Mouse (Mus musculus) CH12.LX (cell line): Measurements from ENCODE around the gene Lrch1. TPM values are rescaled to one million over a fixed set of nuclear protein-coding genes. Genes with fewer than 3 reads are reported as not detected.

Experiments
- DNase-seq: peaks from one replicate; pipeline ENCODE4 v3.0.0-alpha.2; 2013; ENCODE audit errors: extremely low read depth
- H3K27ac ChIP-seq: 2 replicates; pipeline ENCODE4 v1.5.1; 2012; ENCODE audit warnings: low read depth, mild to moderate bottlenecking, control low read depth, moderate library complexity; ENCODE audit not compliant: insufficient read depth
- H3K27me3 ChIP-seq: replicated peaks from 2 replicates; pipeline ENCODE3; 2012; ENCODE audit warnings: inconsistent platforms
- H3K36me3 ChIP-seq, 2 experiments: replicated peaks in 1 of 2; 2 replicates each; pipeline versions ENCODE3 to v1.6.1; 2012; ENCODE audit warnings: inconsistent platforms in 1 of 2, low read length in 1 of 2, mild to moderate bottlenecking in 1 of 2, mixed read lengths in 1 of 2, moderate library complexity in 1 of 2; ENCODE audit not compliant: control insufficient read depth in 1 of 2, insufficient read depth in 1 of 2
- H3K4me1 ChIP-seq, 2 experiments: 2 replicates each; pipeline ENCODE4 v1.6.1; 2012; ENCODE audit warnings: inconsistent platforms in 1 of 2, moderate library complexity in 1 of 2; ENCODE audit not compliant: insufficient read depth in 2 of 2, control insufficient read depth in 1 of 2
- H3K4me2 ChIP-seq: 2 replicates; pipeline ENCODE4 v1.6.1; 2012; ENCODE audit warnings: low read depth, mild to moderate bottlenecking, control low read depth; ENCODE audit not compliant: poor library complexity, insufficient read depth, severe bottlenecking
- H3K4me3 ChIP-seq, 3 experiments: fragments of 150-350 bp in 1 of 3; sonication (generic) in 1 of 3; replicated peaks in 1 of 3; 2 replicates each; pipeline versions ENCODE3 to v1.5.1; 2011 to 2012; ENCODE audit warnings: low read depth in 2 of 3, low read length in 2 of 3, mild to moderate bottlenecking in 2 of 3, moderate library complexity in 2 of 3, control low read depth in 1 of 3, improper control_type of control experiment in 1 of 3, inconsistent platforms in 1 of 3, mixed read lengths in 1 of 3; ENCODE audit not compliant: poor library complexity in 1 of 3
- H3K79me2 ChIP-seq: replicated peaks from 2 replicates; pipeline ENCODE4 v1.6.1; 2012; ENCODE audit warnings: mild to moderate bottlenecking, moderate library complexity; ENCODE audit not compliant: control insufficient read depth, poor library complexity, insufficient read depth, severe bottlenecking; ENCODE audit errors: extremely low read depth
- H3K9ac ChIP-seq: 2 replicates; pipeline ENCODE4 v1.6.1; 2012; ENCODE audit warnings: low read depth, mild to moderate bottlenecking, control low read depth, moderate library complexity; ENCODE audit not compliant: insufficient read depth
- H3K9me3 ChIP-seq: replicated peaks from 2 replicates; pipeline ENCODE3; 2012; ENCODE audit warnings: low read length, inconsistent platforms, mixed read lengths
- CHD2 ChIP-seq: IDR thresholded peaks from 2 replicates; pipeline ENCODE4 v1.6.1; 2011; ENCODE audit warnings: low read length, improper control_type of control experiment
- E2F4 ChIP-seq: IDR thresholded peaks from 2 replicates; pipeline ENCODE4 v1.6.1; 2011; ENCODE audit warnings: low read depth, low read length, improper control_type of control experiment; ENCODE audit not compliant: insufficient replicate concordance
- ELF1 ChIP-seq: IDR thresholded peaks from 2 replicates; pipeline ENCODE4 v1.6.1; 2014; ENCODE audit warnings: low read depth, mild to moderate bottlenecking, inconsistent platforms, low read length, improper control_type of control experiment
- EP300 ChIP-seq: IDR thresholded peaks from 2 replicates; pipeline ENCODE4 v1.6.1; 2011; ENCODE audit warnings: low read length, improper control_type of control experiment
- ETS1 ChIP-seq: conservative IDR thresholded peaks from 2 replicates; pipeline ENCODE4 v1.6.1; 2012; ENCODE audit warnings: low read depth, mild to moderate bottlenecking, inconsistent platforms, low read length, improper control_type of control experiment, moderate library complexity
- IRF4 ChIP-seq: IDR thresholded peaks from 2 replicates; pipeline ENCODE4 v1.6.1; 2014; ENCODE audit warnings: low read depth, mild to moderate bottlenecking, inconsistent platforms, low read length, improper control_type of control experiment
- JUN ChIP-seq: IDR thresholded peaks from 2 replicates; pipeline ENCODE4 v1.6.1; 2011; ENCODE audit warnings: low read depth, mild to moderate bottlenecking, low read length, improper control_type of control experiment, moderate library complexity; ENCODE audit not compliant: insufficient read depth
- JUND ChIP-seq: conservative IDR thresholded peaks from 2 replicates; pipeline ENCODE4 v1.6.1; 2011; ENCODE audit warnings: low read depth, low read length, improper control_type of control experiment
- MAX ChIP-seq: IDR thresholded peaks from 2 replicates; pipeline ENCODE4 v1.6.1; 2011; ENCODE audit warnings: low read length, improper control_type of control experiment
- MAZ ChIP-seq: IDR thresholded peaks from 2 replicates; pipeline ENCODE4 v1.6.1; 2012; ENCODE audit warnings: low read depth, mild to moderate bottlenecking, inconsistent platforms, low read length, improper control_type of control experiment, moderate library complexity
- MXI1 ChIP-seq: IDR thresholded peaks from 2 replicates; pipeline ENCODE4 v1.6.1; 2011; ENCODE audit warnings: mild to moderate bottlenecking, low read depth, low read length, improper control_type of control experiment
- NRF1 ChIP-seq: IDR thresholded peaks from 2 replicates; pipeline ENCODE4 v1.6.1; 2014; ENCODE audit warnings: low read depth, mild to moderate bottlenecking, inconsistent platforms, low read length, improper control_type of control experiment, moderate library complexity
- POLR2AphosphoS2 ChIP-seq: IDR thresholded peaks from 2 replicates; pipeline ENCODE4 v1.6.1; 2011; ENCODE audit warnings: low read depth, low read length, improper control_type of control experiment
- RAD21 ChIP-seq: IDR thresholded peaks from 2 replicates; pipeline ENCODE4 v1.6.1; 2011; ENCODE audit warnings: low read depth, mild to moderate bottlenecking, low read length, improper control_type of control experiment, moderate library complexity
- SIN3A ChIP-seq: IDR thresholded peaks from 2 replicates; pipeline ENCODE4 v1.6.1; 2012; ENCODE audit warnings: low read length, improper control_type of control experiment, inconsistent platforms
- TBP ChIP-seq: conservative IDR thresholded peaks from 2 replicates; pipeline ENCODE4 v1.6.1; 2011; ENCODE audit warnings: low read depth, low read length, improper control_type of control experiment
- USF2 ChIP-seq: conservative IDR thresholded peaks from 2 replicates; pipeline ENCODE4 v1.6.1; 2011; ENCODE audit warnings: low read depth, low read length, improper control_type of control experiment
- ZKSCAN1 ChIP-seq: IDR thresholded peaks from 2 replicates; pipeline ENCODE4 v1.6.1; 2012; ENCODE audit warnings: low read depth, inconsistent platforms, low read length, improper control_type of control experiment, borderline replicate concordance
- ZMIZ1 ChIP-seq: IDR thresholded peaks from 2 replicates; pipeline ENCODE4 v1.6.1; 2012; ENCODE audit warnings: low read depth, mild to moderate bottlenecking, inconsistent platforms, low read length, improper control_type of control experiment
- ZNF384 ChIP-seq: IDR thresholded peaks from 2 replicates; pipeline ENCODE4 v1.6.1; 2012; ENCODE audit warnings: low read depth, low read length, improper control_type of control experiment, inconsistent platforms
- dilution Hi-C: fragments of 300-500 bp; cut with MboI; formaldehyde crosslinking; loops from 2 replicates; pipeline ENCODE4 v1.14.3; 2020; ENCODE audit warnings: low sequenced_read_pairs; ENCODE audit not compliant: extremely low pct_unique_long_range_greater_than_20kb, extremely low pct_ligation_motif_present
- in situ Hi-C: fragments of 300-500 bp; cut with MboI; formaldehyde crosslinking; loops from 3 replicates; pipeline ENCODE4 v1.14.3; 2019; ENCODE audit warnings: low sequenced_read_pairs, low pct_ligation_motif_present, low pct_unique_long_range_greater_than_20kb, mixed read lengths
- polyA plus RNA-seq: library from polyadenylated mRNA; unstranded; fragments of >175 nt; gene quantifications from 2 replicates; pipeline ENCODE4 v1.2.1, GENCODE M21; 2012; ENCODE audit warnings: low read depth; ENCODE audit not compliant: insufficient read length
- total RNA-seq, 2 experiments: library from RNA; depleted of rRNA; stranded (reverse); fragments of 300-350 nt in 1 of 2; fragments of >200 nt in 1 of 2; gene quantifications; 2 replicates each; pipeline ENCODE4 v1.2.3; 2012 to 2014

Gene Lrch1
- total and polyA plus RNA-seq, 3 experiments, result 10.3 to 23.3 (median 12.8) TPM

GRCm38 (mm10) chr14:74915025-74915424 is 32.7 kb downstream of the Lrch1 start:
- no peak overlapping the region for H3K9ac ChIP-seq
- no peak for TF ChIP-seq SIN3A
- TF ChIP-seq, all 38 proteins: peak for 0
- in situ Hi-C loops, result no loop called here
- Histone ChIP-seq H3K4me2 (no peak overlapping the region), H3K36me3 (peaks cover 0 to 18% of the 10 kb centered on the region in 2 experiments), H3K79me2 (peaks cover 13% of the 10 kb centered on the region), H3K27me3 (no peaks in the 10 kb centered on the region), H3K4me1 (peaks cover 26 to 93% of the 10 kb centered on the region in 2 experiments), H3K9me3 (no peaks in the 10 kb centered on the region), H3K4me3 (no peak overlapping the region), H3K27ac (no peak overlapping the region)
- dilution Hi-C loops, result no loop called here
- DNase-seq, result no peak

- DNase-seq, result no peak
- peaks cover 8% of the 10 kb centered on the region for H3K79me2 ChIP-seq
- no peaks in the 10 kb centered on the region for H3K9me3 ChIP-seq
- TF ChIP-seq JUND (no peak), NRF1 (no peak), E2F4 (no peak), ZKSCAN1 (no peak), CHD2 (no peak), JUN (no peak), POLR2AphosphoS2 (no peak), ETS1 (no peak), EP300 (no peak), MXI1 (no peak), TBP (no peak), RAD21 (no peak), ZMIZ1 (no peak), MAX (no peak), SIN3A (no peak), MAZ (no peak), IRF4 (no peak), ZNF384 (no peak), ELF1 (no peak), USF2 (no peak)
- TF ChIP-seq, all 38 proteins: peak for 0
- Histone ChIP-seq H3K27ac (no peak overlapping the region), H3K4me3 (no peak overlapping the region), H3K9ac (no peak overlapping the region), H3K4me2 (no peak overlapping the region), H3K36me3 (peaks cover 0 to 15% of the 10 kb centered on the region in 2 experiments), H3K27me3 (no peaks in the 10 kb centered on the region), H3K4me1 (peaks cover 18 to 92% of the 10 kb centered on the region in 2 experiments)
- in situ Hi-C loops, result no loop called here
- dilution Hi-C loops, result no loop called here
Observed at GRCm38 (mm10) chr14:74913381-74914230, 34.1 kb downstream of the Lrch1 start.
